Mouse (Mus musculus): ENCODE measurements around the gene Krt16.

Gene Krt16

GRCm38 (mm10) chr11:100248852-100249465 lies at the start of gene Krt16:
TSS of gene Krt16 (minus strand) at chr11:100248902.
- no peak for DNase-seq (ENCODE audit: extremely low spot score, low read depth, low spot score)

- no peak for DNase-seq (ENCODE audit: extremely low spot score, low read depth, low spot score)
These were observed 49.1 kb upstream of the Krt16 start for GRCm38 (mm10) chr11:100297801-100298200.

- no peak for DNase-seq (ENCODE audit: extremely low spot score, low read depth, low spot score)
These were observed 46.6 kb upstream of the Krt16 start for GRCm38 (mm10) chr11:100295308-100295707.

GRCm38 (mm10) chr11:100292884-100293283 lies 44.2 kb upstream of the Krt16 start:
- DNase-seq (ENCODE audit: extremely low spot score, low read depth, low spot score): no peak

DNA sequence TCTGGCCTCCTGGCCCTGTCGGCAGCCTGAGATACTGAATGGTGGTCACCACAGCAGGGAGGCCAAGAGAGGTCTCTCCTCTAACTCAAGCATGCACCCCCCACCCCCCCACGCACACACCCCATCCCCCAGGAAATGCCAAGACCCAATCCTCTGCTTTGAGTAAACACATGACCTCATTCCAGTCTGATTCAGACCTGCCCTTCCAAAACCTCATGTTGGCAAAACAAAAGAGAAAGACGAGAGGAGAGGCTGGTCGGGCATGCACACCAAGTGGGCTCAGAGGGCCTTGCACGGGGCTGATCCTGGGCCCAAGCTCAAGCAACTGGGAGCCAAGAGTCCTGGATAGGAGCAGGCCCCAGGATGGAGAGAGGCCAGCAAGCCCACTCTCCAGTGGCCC lies 41.5 kb upstream of the Krt16 start:
- DNase-seq (ENCODE audit: extremely low spot score, low read depth, low spot score): no peak

- no peak for DNase-seq (ENCODE audit: extremely low spot score, low read depth, low spot score)
These were observed 40.2 kb upstream of the Krt16 start for GRCm38 (mm10) chr11:100288942-100289341.

DNA sequence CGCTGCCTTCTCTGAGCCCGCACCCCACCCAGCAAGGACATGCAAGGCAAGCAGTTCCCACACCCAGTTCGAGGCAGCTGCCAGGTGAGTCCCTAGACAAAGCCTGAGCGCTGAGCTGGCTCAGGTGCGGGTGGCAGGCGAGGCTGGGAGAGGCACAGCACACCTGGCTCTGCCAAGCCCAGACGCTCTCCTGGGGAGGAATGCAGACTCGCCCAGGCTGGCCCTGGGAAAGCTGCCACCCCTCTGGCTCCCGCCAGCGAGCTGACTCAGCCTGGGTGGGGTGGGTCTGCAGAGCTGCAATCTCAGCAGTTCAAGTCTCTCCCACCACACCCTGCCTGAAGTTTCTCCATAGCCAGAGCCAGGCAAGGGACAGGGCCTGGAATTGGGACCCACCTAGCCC lies 38.3 kb upstream of the Krt16 start:
- no peak for DNase-seq (ENCODE audit: extremely low spot score, low read depth, low spot score)

DNA sequence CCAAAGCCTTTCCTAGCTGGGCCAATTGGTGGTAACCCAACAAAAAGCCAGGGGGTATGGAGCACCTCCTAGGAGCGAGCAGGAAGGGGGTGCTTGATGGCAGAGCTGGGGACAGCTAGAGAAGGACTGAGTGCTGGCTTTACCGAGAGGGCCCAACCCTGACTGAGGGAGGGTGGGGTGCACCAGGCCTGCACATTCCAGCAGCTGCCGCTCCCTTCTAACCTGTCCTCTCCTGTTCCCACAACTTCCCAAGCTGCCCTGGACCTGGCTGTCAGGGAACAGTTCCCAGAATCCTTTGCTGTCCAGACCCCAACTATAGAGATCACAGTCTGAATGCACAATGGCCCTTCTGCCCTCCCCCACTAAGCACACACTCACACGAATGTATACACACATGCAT lies 36.3 kb upstream of the Krt16 start:
- no peak for DNase-seq (ENCODE audit: extremely low spot score, low read depth, low spot score)

DNA sequence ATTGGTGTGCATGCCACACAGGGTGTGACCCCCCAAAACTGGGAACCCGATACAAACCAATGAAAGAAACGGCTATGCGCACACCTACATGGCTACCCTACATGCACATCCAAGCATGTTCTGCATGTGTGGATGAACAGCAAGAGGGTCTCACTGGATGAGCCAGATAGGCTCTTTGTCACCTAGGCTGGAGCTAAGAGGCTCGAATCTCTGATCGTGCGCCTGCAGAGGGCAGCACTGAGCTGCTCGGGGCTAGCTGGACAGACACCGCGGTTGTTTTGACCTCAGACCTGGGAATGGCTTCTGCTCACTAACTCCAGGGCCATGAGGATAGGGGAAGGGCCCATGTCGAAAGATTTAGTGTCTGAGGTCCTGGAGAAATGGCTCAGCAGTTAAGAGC lies 33.8 kb upstream of the Krt16 start:
- peak; percentile 52 for DNase-seq (ENCODE audit: extremely low spot score, low read depth, low spot score)

GRCm38 (mm10) chr11:100281596-100282544 lies 33.2 kb upstream of the Krt16 start:
- peak; percentile 93 for DNase-seq (ENCODE audit: extremely low spot score, low read depth, low spot score)

DNA sequence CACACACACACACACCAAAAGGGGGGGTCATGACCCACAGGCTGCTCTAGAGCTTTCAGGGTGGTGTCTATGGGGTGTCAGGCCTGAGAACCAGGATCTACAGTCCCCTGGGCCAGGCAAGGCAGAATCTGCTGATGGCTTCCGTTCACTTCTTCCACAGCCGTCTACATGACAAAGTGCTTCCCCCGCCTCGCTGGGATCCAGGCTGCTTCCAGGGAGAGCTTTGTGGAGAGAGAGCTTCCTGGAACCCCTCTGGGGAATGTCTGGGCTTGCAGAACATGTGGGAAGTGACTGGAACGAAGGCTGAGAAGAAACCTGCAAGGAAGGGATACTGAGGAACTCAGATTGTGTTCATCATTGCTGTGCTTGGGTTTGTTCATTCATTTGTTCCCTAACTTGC lies 30.1 kb upstream of the Krt16 start:
- no peak for DNase-seq (ENCODE audit: extremely low spot score, low read depth, low spot score)

GRCm38 (mm10) chr11:100277726-100278480 lies 29.2 kb upstream of the Krt16 start:
- DNase-seq (ENCODE audit: extremely low spot score, low read depth, low spot score): no peak

DNA sequence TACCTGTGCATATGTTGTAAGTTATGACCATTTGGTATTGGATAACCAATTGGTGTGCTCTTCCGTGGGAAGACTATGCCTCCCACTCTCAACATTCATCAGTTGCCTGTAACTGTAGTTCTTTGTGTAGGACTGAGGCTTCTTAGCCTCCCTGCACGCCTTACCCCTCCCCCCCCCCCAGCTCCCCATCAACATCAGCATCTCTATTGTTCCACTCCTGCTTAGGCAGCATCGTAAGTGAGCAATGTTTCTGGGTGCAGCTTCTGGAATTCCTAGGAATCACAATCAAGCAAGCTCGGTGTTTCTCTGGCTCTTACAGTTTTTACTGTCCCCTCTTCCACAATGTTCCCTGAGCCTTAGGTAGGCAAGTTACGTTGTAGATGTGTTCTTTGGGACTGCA lies 26.8 kb upstream of the Krt16 start:
- DNase-seq (ENCODE audit: extremely low spot score, low read depth, low spot score): no peak

DNA sequence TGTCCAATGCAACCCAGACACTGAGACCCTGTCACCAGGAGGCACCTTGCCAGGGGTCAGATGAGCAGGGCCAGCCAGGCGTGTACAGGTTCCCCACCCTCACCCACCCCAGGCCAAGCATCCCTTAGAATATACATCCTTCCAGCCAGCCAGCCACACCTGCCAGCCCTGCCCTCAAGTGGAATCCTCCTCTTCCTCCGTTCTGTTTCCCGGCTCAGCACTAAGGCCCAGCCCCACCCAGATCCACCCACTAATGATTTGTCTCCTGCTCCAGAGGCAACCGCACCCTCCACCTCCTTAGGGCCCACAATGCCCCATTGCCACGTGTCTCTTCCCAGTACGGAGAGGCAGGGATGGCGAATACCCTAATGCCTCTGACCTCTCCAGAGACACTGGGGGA lies 26.0 kb upstream of the Krt16 start:
- DNase-seq (ENCODE audit: extremely low spot score, low read depth, low spot score): no peak

GRCm38 (mm10) chr11:100271878-100272277 lies 23.2 kb upstream of the Krt16 start:
- no peak for DNase-seq (ENCODE audit: extremely low spot score, low read depth, low spot score)

GRCm38 (mm10) chr11:100269821-100270332 lies 21.2 kb upstream of the Krt16 start, which contains the start of gene Krt42:
TSS of gene Krt42 (minus strand) at chr11:100269871.
- no peak for DNase-seq (ENCODE audit: extremely low spot score, low read depth, low spot score)

- no peak for DNase-seq (ENCODE audit: extremely low spot score, low read depth, low spot score)
These were observed 13.6 kb upstream of the Krt16 start for GRCm38 (mm10) chr11:100262058-100262980.

- DNase-seq (ENCODE audit: extremely low spot score, low read depth, low spot score): no peak
These were observed 12.5 kb upstream of the Krt16 start for GRCm38 (mm10) chr11:100261235-100261605.

GRCm38 (mm10) chr11:100260514-100261234 lies 12.0 kb upstream of the Krt16 start, which contains the start of gene Krt17:
TSS of gene Krt17 (minus strand) at chr11:100261029.
- DNase-seq (ENCODE audit: extremely low spot score, low read depth, low spot score): no peak

- no peak for DNase-seq (ENCODE audit: extremely low spot score, low read depth, low spot score)
These were observed 10.4 kb upstream of the Krt16 start for GRCm38 (mm10) chr11:100259079-100259478.
